Mouse (Mus musculus) regulatory T cell (primary cell): ENCODE measurements around the gene Dynlt1c.
"Not testable (repeated sequence)": the region's sequence is repeated elsewhere in the genome, so short reads cannot be mapped to it uniquely, and the experiment has no call there.

Experiments used
- in situ Hi-C: fragments of 300-600 bp; cut with MboI, MseI; formaldehyde crosslinking; loops from one replicate; pipeline ENCODE4 v1.15.1; 2025; ENCODE audit warnings: high pct_unique_total_duplicates

Gene Dynlt1c

DNA sequence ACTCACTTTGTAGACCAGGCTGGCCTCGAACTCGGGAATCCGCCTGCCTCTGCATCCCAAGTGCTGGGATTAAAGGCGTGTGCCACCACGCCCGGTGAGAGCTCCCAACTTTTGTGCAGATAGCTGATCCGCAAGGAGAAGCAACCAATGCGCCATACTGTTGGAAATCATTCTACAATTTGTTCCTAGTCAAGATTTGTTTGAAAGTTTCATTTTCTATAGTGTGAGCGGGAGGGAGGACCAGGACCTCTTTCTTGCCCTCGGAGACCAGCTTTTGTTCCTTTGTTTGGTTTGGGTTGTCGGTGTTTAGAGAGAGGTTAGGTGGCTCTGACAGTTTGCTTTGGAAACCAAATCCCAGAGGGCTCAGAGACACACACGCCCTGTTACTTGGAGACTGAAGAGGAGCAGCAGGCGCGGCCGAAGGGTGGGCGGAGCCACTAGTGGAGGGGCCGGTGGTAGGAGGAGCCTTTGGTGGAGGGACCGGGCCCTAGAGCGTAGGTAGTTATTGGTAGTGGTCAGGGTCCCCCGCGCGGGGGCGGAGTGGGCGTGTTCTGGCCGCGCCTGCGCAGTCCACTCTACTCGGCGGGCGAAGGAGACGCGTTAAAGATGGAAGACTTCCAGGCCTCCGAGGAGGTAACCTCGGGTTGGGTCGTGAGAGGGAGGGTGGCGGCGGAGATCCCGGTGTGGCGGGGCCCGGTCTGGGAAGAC lies at the start of gene Dynlt1c:
Gene Dynlt1c, plus strand, starts transcription at position 468 of the 708 bp plus-strand sequence.
- in situ Hi-C loops, result not testable (repeated sequence)

DNA sequence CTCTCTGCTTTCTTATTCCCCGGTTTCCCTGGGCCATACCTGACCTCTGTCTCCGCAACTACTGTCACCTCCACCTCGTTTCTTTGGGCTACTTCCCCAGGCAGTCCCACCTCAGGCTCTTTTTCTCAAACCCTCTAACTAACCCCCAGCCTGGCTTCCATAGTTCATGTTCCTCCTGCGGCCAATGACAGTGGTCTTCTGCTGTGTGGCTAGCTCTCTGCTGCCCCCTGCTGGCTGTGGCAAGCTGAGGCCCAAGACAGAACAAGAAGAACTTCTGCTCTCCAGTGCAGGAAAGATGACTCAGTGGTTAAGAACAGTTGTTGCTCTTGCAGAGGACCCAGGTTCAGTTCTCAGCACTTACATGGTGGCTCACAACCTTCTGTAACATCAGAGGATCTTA lies 47.7 kb upstream of the Dynlt1c start:
- in situ Hi-C loops, result loop anchor here (5.0 kb wide), 1 partner anchor 144 kb away; no protein-coding TSS in a partner anchor

DNA sequence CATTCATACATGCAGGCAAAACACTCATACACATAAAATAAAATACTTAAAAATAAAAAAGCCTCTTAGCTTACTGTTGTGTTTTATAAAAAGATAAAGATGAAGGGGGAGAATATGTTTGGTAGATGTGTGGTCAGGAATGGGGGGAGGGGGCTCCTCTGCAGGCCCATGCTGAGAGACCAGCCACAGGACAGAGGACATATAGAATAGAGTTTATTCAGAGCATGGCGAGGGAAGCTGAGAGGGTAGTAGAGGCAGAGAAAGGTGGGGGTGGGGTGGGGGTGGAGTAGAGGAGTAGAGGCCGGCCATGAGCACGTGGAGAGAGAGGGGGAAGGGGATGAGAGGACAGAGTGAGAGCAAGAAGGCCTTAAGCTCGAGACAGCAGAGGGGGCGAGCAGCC lies 47.2 kb upstream of the Dynlt1c start:
- in situ Hi-C loops, result loop anchor here (5.0 kb wide), 1 partner anchor 143 kb away; no protein-coding TSS in a partner anchor

DNA sequence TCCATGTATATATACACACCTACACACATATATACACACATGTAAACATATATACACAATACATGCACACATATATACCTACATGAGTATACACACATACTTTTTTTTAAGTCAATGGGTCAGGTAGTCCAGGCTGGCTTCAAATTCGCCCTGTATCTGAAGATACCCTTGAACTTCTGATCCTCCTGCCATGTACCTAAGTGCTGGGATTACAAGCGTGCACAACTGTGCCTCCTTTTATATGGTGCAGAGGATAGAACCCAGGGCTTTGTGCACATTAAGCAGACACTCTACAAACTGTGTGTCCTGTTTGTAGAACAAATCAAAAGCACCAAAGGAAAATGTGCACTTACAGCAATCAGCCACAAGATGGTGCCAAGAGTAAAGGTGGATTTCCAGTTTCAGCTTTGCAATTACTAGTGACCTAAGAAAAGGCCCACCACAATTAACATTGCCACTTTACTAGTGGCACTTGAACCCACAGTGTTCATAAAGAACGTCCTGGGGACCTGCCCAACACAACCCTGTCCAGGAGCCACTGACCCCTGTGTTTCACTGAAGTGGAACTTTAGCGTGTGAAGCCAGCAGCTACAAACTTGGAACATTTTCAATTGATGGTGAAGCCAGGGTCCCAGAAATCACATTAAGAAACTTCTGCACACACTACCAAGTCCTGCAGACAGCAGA lies 41.9 kb upstream of the Dynlt1c start:
- in situ Hi-C loops, result not testable (repeated sequence)

DNA sequence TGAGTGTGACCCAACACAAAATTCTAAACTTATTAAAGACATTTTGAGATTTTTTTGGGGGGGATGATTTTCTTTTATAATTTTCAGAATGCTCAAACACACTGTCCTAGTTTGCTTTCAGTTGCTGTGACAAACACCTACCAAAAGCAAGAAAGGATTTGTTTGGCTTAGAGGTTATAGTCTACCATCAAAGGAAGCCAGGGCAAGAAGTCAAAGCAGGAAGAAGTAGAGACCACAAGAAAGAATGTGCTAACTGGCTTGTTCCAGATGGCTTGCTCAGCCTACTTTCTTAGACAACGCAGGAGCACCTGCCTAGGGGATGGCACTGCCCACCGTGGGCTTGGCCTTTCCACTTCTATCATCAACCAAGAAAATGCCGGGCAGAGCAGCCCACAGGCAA lies 36.6 kb upstream of the Dynlt1c start:
- in situ Hi-C loops, result not testable (repeated sequence)

DNA sequence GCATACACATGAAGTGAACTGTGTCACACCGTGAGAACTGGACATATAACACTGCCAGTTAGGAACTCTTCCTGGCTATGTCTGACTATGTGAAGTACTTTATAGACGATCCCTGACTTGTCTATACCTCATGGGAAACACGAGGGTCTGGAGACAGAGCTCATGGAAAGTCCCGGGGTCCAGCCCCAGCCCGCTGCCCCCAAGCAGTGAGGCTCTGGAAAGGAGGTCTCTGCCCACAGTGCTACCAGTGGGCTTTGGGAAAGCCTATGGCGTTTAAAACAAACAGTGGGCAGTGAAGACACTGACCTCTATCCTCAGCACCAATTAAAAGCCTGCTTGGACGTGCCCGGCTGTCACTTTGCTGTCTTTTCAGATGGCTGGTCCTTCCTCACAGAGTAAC lies 33.6 kb upstream of the Dynlt1c start:
- in situ Hi-C loops, result not testable (repeated sequence)

DNA sequence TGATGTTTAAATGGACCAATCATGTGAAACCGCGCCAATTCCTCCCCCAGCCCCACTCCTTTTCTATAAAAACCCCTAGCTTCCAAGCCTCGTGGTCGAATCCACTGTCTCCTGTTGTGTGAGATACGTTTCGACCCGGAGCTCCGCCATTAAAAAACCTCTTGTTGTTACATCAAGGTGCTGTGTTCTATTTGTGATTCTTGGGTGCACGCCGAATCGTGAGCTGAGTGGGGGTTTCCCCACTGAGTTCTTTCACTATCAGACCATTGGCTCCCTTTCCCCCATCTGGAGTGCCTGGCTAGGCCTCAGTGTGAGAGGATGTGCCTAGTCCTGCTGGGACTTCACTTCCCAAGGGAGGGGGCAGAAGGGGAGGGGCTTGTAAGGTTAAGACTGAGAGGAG lies 30.2 kb upstream of the Dynlt1c start:
- in situ Hi-C loops, result not testable (repeated sequence)

DNA sequence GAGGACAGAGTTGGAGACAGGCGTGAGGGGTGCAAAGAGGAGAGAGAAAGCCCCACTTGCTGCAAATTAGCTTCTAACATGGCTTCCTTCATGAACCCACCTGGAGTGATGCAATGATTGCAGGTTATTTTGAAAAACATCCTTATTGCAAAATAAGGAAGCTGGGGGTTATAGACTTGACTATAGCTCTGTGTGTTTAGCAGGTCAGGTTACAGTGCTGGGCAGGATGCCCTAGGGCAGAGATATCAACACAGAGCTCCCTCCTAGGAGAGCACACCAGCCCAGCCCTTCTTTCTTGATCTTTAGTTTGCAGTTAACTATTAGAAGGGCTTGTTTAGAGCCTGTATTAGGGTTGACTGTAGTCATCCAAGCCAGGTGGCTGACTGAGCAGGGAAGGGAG lies 29.3 kb upstream of the Dynlt1c start:
- in situ Hi-C loops, result not testable (repeated sequence)

DNA sequence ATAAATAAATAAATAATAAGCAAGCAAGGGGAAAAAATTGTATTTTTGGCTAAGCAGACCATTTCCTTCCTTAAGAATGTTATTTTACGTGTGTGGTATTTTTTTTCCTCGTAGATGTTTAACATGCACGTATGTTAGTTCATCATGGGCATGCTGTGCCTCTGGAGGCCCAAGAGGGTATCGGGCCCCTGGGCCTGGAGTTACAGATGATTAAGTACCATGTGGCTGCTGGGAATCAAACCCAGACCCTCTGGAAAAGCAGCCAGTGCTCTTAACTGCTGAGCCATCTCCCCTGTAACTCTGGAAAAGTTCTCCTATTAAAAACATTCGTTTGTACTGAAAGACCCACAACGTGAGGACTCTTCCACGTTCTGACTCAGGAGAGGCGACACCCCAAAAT lies 26.1 kb upstream of the Dynlt1c start:
- in situ Hi-C loops, result not testable (repeated sequence)

DNA sequence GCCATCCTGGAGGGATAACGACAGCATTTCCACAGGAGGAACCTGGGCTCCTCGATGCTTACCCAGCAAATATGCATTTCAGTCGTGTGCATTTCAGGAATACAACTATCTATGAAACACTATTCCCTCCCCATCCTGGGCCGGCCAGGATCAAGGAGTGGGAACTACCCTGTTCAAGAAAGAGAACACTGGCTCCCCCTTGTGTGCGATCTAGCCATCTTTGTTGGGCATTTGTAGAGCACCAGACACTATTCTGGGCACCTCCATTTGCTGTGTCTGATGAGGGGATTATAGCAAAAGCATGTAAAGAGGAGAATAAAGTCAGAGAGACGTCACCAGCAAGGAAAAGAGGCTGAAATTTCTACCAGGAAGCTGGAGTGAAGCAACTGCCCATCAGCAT lies 12.8 kb upstream of the Dynlt1c start:
- in situ Hi-C loops, result loop anchor here (10.0 kb wide), 1 partner anchor 86 kb away; no protein-coding TSS in a partner anchor

DNA sequence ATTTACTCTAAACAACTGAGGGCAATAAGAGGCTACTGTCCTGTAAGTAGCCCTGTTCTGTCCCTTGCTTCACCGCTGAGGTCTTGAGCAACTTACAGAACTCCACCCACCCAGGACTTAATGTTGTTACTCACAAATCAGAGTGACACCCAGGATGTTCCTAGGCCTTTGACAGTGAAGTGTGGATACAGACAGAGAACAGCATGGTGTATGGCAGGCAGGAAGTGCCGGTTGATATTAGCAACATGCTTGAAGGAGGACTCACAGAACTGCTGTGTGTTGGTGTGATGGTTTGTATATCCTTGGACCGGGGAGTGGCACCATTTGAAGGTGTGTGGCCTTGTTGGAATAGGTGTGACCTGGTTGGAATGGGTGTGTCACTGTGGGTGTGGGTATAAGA lies 9.4 kb upstream of the Dynlt1c start:
- in situ Hi-C loops, result not testable (repeated sequence)

DNA sequence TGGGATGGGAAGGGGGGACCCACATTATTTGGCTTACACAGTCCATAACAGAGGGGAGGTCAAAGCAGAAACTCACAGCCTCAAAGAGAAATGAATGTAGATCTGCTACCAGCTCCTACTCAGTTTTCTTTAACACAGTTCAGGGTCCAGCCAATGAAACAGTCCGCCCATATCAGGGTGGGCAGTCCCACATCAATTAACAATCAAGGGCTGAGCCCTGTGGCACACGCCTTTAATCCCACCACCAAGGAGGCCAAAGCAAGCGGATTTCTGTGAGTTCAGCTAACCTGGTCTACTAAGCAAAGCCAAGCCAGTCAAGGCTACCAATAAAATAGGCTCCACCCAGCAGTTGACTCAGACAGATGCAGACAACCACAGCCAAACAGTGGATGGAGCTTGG lies 7.6 kb upstream of the Dynlt1c start:
- in situ Hi-C loops, result not testable (repeated sequence)

DNA sequence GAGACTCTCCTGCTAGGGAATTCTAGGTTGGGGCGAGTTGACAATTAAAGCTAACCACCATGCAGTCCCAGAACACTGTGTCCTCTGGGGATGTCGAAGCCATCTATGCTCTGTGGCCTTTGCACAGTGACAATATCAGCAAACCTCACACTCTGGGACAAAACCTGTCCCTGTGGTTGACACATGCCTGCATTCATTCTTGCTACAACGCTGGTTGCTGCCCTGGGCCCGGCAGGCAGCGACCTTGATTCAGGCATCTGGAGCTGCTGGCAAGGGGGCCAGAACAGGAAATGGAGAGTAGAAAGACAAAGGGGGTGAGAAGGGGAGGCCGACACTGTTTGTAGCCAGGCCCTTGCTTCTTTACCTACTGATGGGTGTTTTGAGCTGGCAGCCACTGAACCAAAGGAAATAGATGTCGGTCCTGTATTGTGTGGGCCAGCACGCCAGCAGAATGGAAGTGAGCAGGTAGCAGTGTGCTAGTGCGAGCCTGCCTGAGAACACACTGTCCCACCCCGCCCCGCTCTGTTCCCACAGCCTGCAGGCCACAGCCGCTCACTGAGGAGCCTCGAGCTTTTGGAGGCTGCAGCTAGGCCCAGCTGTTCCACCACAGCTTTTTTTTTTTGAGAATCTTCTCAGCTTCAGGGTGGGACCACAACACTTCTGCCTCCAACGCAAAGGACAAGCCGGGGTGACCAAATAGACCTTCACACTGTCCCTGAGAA lies 5.5 kb upstream of the Dynlt1c start:
- in situ Hi-C loops, result loop anchor here (5.0 kb wide), 1 partner anchor 169 kb away; no protein-coding TSS in a partner anchor

DNA sequence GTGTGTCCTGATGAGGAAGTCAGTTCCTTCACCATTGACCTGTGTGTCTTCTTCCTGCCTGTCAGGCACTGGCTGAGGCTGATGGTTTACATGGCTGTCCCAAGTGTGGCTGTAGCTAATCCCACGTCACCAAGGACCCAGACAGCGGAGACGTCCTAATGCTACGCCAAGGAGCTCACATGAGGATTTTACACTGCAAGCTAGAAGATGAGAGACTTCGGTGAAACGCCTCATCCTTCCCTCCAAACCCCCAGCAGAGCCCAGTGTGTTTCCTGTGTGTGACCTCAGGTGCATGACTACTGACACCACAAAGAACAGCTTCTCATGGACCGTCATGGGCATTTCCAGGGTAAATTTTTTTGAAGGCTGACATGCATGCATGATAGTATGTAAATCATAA lies 3.1 kb upstream of the Dynlt1c start:
- in situ Hi-C loops, result loop anchor here (5.0 kb wide), 1 partner anchor 171 kb away; no protein-coding TSS in a partner anchor

DNA sequence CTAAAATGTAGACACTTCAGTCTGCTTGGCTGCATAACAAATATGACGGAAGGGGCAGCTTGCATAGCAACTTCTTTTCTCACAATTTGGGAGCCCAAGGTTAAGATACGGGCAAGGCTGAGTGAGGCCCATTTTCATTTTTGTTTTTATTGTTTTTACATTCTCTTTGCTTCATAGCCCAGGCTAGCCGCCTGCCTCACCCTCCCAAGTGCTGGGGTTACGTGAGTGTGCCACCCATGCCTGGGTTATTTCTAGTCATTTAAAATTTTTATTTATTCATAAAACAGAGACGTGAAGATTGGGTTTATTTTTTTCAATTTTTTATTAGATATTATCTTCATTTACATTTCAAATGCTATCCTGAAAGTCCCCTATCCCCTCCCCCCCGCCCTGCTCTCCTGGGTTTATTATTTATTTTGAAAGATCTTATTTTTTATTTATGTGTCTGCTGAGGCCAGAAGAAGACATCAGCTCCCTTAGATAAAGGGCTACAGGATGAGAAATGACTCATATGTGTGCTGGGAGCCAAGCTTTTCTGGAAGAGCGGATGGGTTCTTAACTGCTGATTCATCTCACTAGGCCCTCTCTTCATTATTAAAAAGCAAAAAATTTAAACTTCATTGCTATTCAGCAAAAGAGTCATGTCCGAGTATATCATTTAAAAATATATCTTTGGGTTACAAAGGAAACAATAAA lies 1.1 kb upstream of the Dynlt1c start:
- in situ Hi-C loops, result not testable (repeated sequence)

DNA sequence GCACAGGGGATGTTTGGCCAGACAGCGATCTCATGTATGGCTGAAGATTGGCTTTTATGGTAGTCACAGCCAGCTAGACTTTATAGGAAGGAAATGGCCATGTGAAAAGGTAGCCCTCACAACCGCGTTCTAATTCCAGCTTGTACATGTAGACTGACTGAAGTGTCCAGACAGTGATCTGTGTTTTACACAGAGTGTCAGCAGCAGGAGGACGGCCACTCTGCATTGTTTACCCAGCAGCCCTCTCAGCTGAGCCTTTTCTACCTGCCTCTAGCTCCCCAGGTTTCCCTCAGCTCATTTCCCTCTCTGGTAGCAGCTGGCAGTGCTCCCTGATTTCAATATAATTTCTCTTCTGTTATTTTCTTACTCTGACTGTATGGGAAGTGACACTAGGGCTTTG lies 734 bp downstream of the Dynlt1c start:
- in situ Hi-C loops, result not testable (repeated sequence)

DNA sequence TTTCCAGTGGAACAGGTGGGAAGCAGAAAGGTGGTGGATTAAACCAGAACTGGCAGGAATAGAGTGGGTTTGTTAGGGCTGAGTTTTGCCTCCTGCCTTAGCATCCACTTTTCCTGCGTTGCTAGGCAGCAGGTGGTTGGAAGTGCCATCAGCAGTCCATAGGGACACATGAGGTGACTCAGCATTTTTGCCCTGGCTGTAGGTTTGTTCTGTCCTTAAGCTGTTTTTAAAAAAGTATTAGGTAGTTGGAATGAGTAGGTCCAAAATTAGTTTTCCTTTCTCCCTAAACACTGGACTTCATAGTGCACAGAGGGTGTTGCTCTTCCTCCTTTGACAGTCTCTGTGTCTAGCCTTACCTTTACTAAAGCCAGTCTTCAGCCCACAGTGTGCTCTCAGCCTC lies 3.9 kb downstream of the Dynlt1c start:
- in situ Hi-C loops, result loop anchor here (5.0 kb wide), 1 partner anchor 47 kb away; no protein-coding TSS in a partner anchor

DNA sequence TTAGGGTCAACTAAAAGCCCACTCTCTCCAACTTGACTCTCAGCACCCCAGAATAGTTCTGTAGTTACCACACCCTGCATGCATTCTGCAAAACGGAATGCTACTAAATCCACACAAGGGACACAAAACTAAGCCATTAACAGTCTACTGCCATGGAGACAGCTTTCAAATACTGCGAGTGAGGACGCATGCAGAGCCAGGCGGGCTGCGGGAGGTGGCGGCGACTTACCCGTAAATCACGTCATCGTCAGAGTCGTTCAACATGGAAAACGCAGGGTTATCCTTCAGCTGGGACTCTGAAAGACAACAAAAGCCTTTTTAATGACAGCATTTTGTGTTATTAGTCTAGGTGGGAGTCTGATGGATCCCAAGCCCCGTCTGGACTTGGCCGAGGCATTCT lies 12.1 kb downstream of the Dynlt1c start:
- in situ Hi-C loops, result not testable (repeated sequence)

DNA sequence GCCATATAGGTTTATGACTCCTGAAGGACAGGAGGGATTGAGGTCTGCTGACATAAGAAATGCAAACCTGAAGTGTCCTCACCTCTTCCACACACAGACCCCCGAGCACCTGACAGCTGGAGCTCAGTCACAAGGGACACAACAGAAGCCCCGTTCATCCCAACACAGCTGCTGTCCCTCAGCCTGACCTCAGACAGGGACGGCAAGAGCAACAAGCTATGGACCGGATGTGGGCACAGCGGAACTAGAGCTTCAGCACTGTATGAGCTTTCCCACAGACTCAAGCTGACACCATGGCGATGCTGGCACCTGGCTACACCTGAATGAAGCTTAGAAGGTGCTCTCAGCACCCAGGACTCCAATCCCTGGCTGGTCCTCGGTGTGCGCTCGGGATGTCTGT lies 12.8 kb downstream of the Dynlt1c start:
- in situ Hi-C loops, result not testable (repeated sequence)

DNA sequence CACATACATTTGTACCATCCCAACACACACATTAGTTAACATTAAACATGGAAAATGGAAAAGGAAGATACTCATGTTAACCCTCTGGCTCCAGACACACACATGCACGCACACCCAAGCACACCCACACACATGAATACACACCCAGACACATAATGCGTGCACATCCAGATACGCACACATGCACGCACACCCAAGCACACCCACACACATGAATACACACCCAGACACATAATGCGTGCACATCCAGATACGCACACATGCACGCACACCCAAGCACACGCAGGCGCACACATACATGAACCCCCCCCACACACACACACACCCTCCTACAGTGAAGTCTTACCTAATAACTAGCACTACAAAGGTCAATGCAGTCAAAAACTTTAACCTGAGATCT lies 15.3 kb downstream of the Dynlt1c start:
- in situ Hi-C loops, result loop anchor here (5.0 kb wide), 1 partner anchor 314 kb away; no protein-coding TSS in a partner anchor

DNA sequence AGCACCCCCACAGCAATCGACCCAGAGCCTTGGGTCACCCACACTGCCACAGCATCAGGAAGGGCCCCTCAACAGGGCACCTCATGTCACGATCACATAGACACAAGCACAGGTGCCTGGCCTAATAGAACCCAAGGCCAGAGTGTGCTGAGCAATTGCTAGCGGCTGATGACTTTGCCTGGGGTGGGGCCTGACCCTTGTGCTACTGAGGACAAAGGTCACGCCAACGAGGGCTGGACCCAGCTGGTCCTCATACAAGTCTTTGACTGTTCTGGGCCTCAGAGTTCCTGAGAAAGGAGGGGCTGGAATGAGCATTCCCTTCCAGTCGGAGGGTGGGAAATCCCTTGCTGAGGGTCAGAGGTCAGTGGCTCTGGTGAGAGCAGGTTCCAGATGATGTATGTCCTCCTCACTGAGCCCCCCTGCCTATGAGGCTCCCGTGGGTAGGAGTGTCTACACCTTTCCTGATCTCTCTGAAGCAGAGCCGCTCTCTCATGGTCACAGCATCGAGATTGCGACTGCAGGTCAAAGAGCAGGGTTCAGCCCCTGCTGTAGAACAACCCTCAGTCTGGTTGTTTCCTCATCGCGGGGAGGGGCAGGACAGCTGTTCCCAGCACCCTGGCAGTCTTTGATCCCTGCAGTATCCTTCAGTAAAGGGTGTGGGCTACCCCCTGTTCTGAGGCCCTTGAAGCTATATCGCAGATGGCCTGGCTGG lies 16.4 kb downstream of the Dynlt1c start:
- in situ Hi-C loops, result loop anchor here (5.0 kb wide), 1 partner anchor 316 kb away; no protein-coding TSS in a partner anchor
